Mouse (Mus musculus) kidney, embryonic 14.5 days (tissue): ENCODE measurements around the gene Atg4a-ps. TPM values are rescaled to one million over a fixed set of nuclear protein-coding genes. Genes with fewer than 3 reads are reported as not detected.

Source experiments
- ATAC-seq: fragments of 200-750 bp; cut with Nextera tagmentation; 2 replicates; pipeline ENCODE4 v1.8.0; 2017; ENCODE audit warnings: moderate number of reproducible peaks, mild to moderate bottlenecking, moderate TSS enrichment, moderate library complexity; ENCODE audit not compliant: low FRiP score, low TSS enrichment
- H3K27ac ChIP-seq: fragments of 300-500 bp; sonication (generic); 2 replicates; pipeline ENCODE4 v1.5.1; 2014; ENCODE audit warnings: low read depth, mild to moderate bottlenecking, low read length, moderate library complexity, mixed read lengths
- H3K27me3 ChIP-seq: fragments of 300-500 bp; sonication (generic); 2 replicates; pipeline ENCODE4 v1.6.1; 2014; ENCODE audit warnings: mild to moderate bottlenecking, low read length; ENCODE audit not compliant: control insufficient read depth, insufficient read depth
- H3K36me3 ChIP-seq: fragments of 300-500 bp; sonication (generic); 2 replicates; pipeline ENCODE4 v1.6.1; 2014; ENCODE audit warnings: low read length, mixed read lengths; ENCODE audit not compliant: control insufficient read depth, insufficient read depth
- H3K4me1 ChIP-seq: fragments of 300-500 bp; sonication (generic); 2 replicates; pipeline ENCODE4 v1.6.1; 2014; ENCODE audit warnings: low read length, mixed read lengths; ENCODE audit not compliant: control insufficient read depth, insufficient read depth
- H3K4me2 ChIP-seq: fragments of 300-500 bp; sonication (generic); replicated peaks from 2 replicates; pipeline ENCODE4 v1.6.1; 2014; ENCODE audit warnings: low read depth, mild to moderate bottlenecking, low read length
- H3K4me3 ChIP-seq: fragments of 300-500 bp; sonication (generic); 2 replicates; pipeline ENCODE4 v1.5.1; 2014; ENCODE audit warnings: mild to moderate bottlenecking, low read length
- H3K9ac ChIP-seq: fragments of 300-500 bp; sonication (generic); 2 replicates; pipeline ENCODE4 v1.6.1; 2014; ENCODE audit warnings: low read depth, mild to moderate bottlenecking, low read length, moderate library complexity
- H3K9me3 ChIP-seq: fragments of 300-500 bp; sonication (generic); 2 replicates; pipeline ENCODE4 v1.6.1; 2016; ENCODE audit warnings: low read length; ENCODE audit not compliant: control insufficient read depth
- WGBS: fragments of 180-500 bp; shearing (Covaris S2); extraction: QIAGEN DNeasy Blood & Tissue Kit; methylation state at CpG from one replicate; pipeline ENCODE4 v1.1.7; 2014; 5-methylcytosine and 5-hydroxymethylcytosine counted together
- polyA plus RNA-seq: library from polyadenylated mRNA; unstranded; fragments of >200 nt; fragmentation: Nextera tagmentation; extraction: Ambion mirVana; gene quantifications from 2 replicates; pipeline ENCODE4 v1.2.1, GENCODE M21; 2014

The Atg4a-ps gene
- polyA plus RNA-seq, 1 experiment from 2014 or later, result 0.19 TPM

DNA sequence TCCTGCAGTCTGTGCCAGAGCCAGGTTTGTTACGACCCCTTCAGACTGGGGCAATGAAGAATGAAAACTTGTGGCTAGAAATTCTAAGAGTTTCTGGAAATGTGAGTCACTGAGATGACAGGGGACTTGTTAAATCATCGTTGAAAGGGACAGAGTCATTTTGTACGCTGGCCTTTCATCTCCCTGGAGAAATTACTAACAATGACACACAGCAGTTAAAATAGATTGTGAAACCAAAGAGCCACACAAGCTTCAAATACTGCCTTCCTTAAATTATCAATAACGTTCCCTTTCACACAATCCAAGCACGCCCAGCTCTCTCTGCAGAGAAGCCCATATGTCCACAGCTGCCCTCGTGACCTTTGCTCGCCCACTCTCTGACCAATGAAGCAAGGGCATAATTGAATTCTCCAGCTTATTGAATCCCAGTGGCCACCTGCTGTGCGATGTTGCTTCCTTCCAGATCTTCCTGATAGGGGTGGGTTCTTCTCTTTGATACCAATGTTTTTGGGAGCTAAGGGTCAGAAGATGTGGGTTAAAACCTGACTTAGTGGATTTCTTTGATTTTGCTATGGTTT is 5.6 kb downstream of the Atg4a-ps start:
- Histone ChIP-seq H3K4me2 (no peak overlapping the region), H3K4me1 (no peaks in the 10 kb centered on the region), H3K36me3 (no peaks in the 10 kb centered on the region), H3K4me3 (no peak overlapping the region), H3K27me3 (no peaks in the 10 kb centered on the region), H3K27ac (no peak overlapping the region), H3K9me3 (no peaks in the 10 kb centered on the region), H3K9ac (no peak overlapping the region)
- WGBS, result 42% methylated on average over 8 of the region's 8 CpGs
- ATAC-seq, result no peak

DNA sequence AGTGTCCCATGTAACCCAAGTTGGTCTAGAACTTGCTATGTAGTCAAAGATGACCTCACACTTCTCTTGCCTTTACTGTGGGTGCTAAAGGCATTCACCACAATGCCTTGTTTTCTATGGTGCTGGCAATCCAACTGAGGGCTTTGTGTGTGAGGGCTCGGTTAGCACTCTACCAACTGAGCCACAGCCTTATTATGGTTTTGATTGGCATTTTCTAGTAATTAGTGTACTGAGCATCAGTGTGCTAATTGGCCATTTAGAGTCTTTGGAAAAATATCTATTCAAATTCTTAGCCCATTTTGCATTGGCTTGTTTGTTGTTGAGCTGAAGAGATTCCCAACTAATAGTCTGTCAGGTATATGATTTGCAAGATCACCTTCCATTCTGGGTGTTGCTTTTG is 8.2 kb downstream of the Atg4a-ps start:
- ATAC-seq, result no peak
- Histone ChIP-seq H3K9me3 (no peaks in the 10 kb centered on the region), H3K4me2 (no peak overlapping the region), H3K4me3 (no peak overlapping the region), H3K27ac (no peak overlapping the region), H3K36me3 (no peaks in the 10 kb centered on the region), H3K27me3 (no peaks in the 10 kb centered on the region), H3K4me1 (no peaks in the 10 kb centered on the region), H3K9ac (no peak overlapping the region)
- WGBS, result 70% methylated on average over 1 of the region's 1 CpGs

DNA sequence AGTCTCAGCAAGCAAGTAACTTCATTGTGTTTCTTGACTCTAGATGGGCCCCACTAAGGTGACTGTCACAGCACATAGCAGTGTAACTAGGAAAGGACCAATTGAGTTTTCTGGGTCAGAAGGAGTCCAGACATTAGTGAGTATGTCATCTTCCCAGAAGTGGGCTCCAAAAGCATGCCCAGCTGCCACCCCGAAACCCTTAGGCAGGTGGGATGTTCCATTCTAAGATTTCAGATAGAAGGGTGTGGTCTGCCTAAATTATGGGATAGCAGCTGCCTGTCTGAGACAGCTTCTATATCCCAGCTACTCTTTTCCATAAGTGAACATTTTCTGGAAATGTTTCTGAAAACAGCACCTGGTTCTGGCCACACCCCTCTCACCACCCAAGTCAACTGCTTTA is 11.6 kb downstream of the Atg4a-ps start:
- Histone ChIP-seq H3K27me3 (no peaks in the 10 kb centered on the region; the same call in 1 of the 2 replicates), H3K9ac (no peak overlapping the region), H3K4me2 (no peak overlapping the region), H3K36me3 (no peaks in the 10 kb centered on the region), H3K9me3 (no peaks in the 10 kb centered on the region), H3K4me1 (no peaks in the 10 kb centered on the region), H3K27ac (no peak overlapping the region), H3K4me3 (no peak overlapping the region)
- 91% methylated on average over 1 of the region's 1 CpGs for WGBS
- no peak for ATAC-seq

DNA sequence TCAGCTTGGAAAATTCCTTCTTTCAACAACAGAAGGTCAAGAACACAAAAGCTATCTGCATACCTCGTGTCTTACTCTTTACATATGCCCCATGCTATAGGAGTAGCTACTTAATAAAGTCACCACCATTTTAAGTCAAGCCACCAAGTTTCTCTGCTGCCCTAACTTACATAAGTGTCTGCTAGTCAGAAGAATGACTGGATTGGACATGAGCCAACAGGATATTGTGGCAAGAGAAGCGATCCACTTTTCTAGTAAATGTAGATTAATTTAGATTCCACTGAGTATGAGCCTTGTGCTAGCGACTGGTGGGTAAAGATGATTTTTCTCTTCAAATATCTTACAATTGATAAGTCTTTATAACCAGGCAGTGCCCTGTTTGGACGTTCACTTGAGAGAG is 12.0 kb downstream of the Atg4a-ps start:
- H3K9ac ChIP-seq, result no peak overlapping the region
- H3K4me2 ChIP-seq, result no peak overlapping the region
- no peak overlapping the region for H3K27ac ChIP-seq
- no peak for ATAC-seq
- H3K36me3 ChIP-seq, result no peaks in the 10 kb centered on the region
- H3K4me3 ChIP-seq, result no peak overlapping the region
- H3K4me1 ChIP-seq, result no peaks in the 10 kb centered on the region
- H3K27me3 ChIP-seq, result no peaks in the 10 kb centered on the region; the same call in 1 of the 2 replicates
- no peaks in the 10 kb centered on the region for H3K9me3 ChIP-seq
- WGBS, result 73% methylated on average over 4 of the region's 4 CpGs

DNA sequence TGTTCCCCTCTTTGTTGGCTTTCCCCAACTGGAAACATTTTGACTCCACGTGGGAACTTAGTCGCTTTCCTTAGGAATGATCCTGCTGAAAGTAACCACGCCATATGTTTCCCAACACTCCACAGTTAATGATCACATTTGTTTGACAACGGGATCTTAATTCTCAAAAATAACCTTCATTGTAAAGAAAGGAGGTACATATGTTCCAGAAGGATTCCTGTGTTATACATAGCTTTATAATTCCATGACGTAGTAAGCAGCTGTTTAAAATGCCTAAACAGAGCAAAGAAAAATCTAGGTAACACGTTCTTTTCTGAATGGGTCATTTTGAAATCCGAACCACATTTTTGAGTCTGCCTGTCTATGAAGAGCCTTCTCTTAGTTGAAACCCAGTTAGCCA is 12.7 kb downstream of the Atg4a-ps start:
- Histone ChIP-seq H3K4me3 (no peak overlapping the region), H3K27me3 (no peaks in the 10 kb centered on the region; the same call in 1 of the 2 replicates), H3K4me1 (no peaks in the 10 kb centered on the region), H3K9me3 (no peaks in the 10 kb centered on the region), H3K9ac (no peak overlapping the region), H3K4me2 (no peak overlapping the region), H3K36me3 (no peaks in the 10 kb centered on the region), H3K27ac (no peak overlapping the region)
- no peak for ATAC-seq
- WGBS, result 80% methylated on average over 7 of the region's 7 CpGs

DNA sequence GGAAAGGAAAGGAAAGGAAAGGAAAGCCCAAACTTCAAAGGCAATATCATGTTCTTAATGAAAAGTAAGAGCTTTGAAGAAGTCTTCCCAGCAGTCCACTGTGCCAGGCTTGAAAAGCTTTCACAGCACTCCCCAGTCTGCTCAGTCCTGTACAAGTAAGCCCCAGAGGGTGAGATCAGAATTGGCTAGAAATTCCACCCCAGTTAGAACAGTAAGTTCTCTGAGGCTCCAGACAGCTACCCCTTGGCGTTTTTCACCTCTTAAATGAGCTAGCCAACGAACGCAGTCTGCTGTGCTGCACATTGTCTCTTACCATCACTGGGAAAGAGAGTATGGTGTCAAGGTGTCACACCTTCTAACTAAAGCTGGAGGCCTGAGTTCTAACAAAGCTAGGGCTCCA is 18.2 kb downstream of the Atg4a-ps start:
- no peak overlapping the region for H3K9ac ChIP-seq
- 81% methylated on average over 3 of the region's 3 CpGs for WGBS
- no peak for ATAC-seq

DNA sequence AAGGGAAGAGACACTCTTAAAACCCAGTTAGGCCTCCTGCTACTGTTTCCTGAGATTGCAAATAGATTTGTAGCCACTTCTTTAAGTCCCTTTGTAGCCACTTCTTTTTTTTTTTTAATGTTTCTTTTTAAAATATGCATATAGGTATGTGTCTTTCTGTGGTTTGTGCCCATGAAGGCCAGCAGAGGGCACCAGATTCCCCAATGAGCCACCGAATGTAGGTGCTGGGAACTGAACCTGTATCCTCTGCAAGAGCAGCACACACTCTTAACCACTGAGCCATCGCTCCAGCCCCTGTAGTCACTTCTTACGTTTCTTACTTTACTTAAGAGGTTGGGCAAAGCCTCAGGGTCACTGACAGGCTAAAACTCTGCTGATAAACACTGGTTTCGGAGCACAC is 19.4 kb downstream of the Atg4a-ps start:
- no peaks in the 10 kb centered on the region for H3K9me3 ChIP-seq
- 94% methylated on average over 4 of the region's 4 CpGs for WGBS
- no peak overlapping the region for H3K4me3 ChIP-seq
- H3K36me3 ChIP-seq, result no peaks in the 10 kb centered on the region
- H3K27ac ChIP-seq, result no peak overlapping the region
- H3K27me3 ChIP-seq, result peaks cover 3% of the 10 kb centered on the region
- no peak for ATAC-seq
- no peaks in the 10 kb centered on the region for H3K4me1 ChIP-seq
- no peak overlapping the region for H3K9ac ChIP-seq
- no peak overlapping the region for H3K4me2 ChIP-seq

More for the DNA sequence above, 18.2 kb downstream of the Atg4a-ps start:
- Histone ChIP-seq H3K27ac (no peak overlapping the region), H3K9me3 (no peaks in the 10 kb centered on the region), H3K4me1 (no peaks in the 10 kb centered on the region), H3K36me3 (no peaks in the 10 kb centered on the region), H3K4me3 (no peak overlapping the region), H3K27me3 (no peaks in the 10 kb centered on the region; the same call in 1 of the 2 replicates), H3K4me2 (no peak overlapping the region)

DNA sequence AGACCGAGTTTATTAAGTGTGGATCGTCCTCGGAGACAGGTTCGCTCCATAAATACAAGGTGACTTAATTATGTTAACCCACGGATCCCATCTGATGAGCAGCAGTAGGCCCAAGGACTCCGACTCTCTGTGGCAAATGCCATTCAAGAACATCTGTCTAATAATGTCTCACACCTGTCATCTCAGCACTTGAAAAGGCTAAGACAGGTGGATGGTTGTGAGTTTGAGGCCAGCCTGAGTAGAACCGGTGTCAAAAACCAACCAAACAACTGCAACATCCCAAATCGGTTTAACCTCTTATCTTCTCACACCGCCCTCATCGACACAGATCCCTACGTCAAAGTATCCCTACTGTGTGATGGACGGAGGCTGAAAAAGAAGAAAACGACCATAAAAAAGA is 20.7 kb downstream of the Atg4a-ps start:
- Histone ChIP-seq H3K36me3 (no peaks in the 10 kb centered on the region), H3K4me1 (no peaks in the 10 kb centered on the region), H3K9ac (no peak overlapping the region), H3K9me3 (no peaks in the 10 kb centered on the region), H3K27ac (no peak overlapping the region), H3K4me3 (no peak overlapping the region), H3K27me3 (peaks cover 4% of the 10 kb centered on the region; the same call in 1 of the 2 replicates), H3K4me2 (no peak overlapping the region)
- no peak for ATAC-seq
- 70% methylated on average over 13 of the region's 13 CpGs for WGBS

DNA sequence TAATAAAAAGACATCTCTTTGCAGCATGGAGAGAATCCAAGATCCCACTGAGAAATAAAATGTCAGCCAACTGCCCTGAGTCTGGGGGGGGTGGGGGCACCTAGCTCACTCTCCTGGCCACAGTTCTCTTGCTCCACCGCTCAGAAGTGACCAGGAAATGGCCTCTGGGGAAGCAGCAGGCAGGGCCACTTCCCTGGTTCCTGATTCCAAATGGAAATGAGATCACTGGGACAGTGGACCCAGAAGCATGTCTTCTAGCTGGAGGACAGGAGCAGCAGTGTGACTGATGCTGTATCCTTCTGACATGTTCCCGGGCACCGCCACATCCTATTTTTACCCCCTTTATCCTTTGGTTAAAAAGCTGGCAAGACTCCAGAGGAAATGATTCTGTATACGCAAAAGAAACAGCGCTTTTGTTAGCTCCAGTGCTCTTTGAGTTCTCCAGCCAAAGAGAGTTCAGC is 21.2 kb downstream of the Atg4a-ps start:
- Histone ChIP-seq H3K27me3 (peaks cover 4% of the 10 kb centered on the region; the same call in 1 of the 2 replicates), H3K36me3 (no peaks in the 10 kb centered on the region), H3K9me3 (no peaks in the 10 kb centered on the region), H3K27ac (no peak overlapping the region), H3K4me3 (no peak overlapping the region), H3K4me1 (no peaks in the 10 kb centered on the region), H3K9ac (no peak overlapping the region), H3K4me2 (no peak overlapping the region)
- ATAC-seq, result no peak
- WGBS, result 43% methylated on average over 5 of the region's 5 CpGs
